ENCODE assay signal across 10 mouse cellular contexts in the genomic region with DNA sequence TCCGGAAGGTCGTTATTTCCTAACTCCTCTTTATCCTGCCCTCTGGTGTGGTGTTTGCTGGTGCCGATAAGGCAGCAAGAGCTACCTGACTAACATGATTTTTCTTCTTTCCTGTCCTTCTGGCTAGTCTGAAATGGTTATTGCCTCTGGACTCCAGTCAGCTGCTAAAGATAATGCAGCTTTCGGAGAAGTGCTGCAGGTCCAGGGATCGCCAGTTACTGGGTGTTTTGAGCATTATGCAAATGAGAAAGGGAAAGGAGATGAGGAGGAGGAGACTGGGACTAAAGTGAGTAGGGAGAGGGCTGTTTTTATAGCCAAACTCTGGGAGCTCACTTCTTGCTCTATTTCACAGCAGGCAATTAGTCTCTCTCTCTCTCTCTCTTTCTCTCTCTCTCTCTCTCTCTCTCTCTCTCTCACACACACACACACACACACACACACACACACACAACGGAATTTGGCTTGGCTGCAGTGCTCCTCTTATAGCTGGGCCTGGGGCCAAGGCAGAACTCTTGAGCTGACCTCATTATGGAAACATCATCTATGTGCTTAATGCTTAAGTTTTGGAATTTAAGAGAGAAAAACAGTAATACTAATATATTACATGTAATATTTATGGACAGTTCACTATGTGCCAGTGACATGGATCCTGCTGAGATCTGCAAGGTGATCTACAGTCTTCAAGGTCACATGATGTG.
DNase-seq lines count a peak whose midpoint lies in the region; ATAC-seq lines count a peak whose summit lies in the region.
"Had no signal": no experiment of that assay in that cellular context is flagged by ENCODE, and none has a peak within 500 bp of the region (broad histone marks: within the 10 kb centered on the region; RNA-seq: fewer than 3 reads in every experiment).

No protein-coding gene starts in this region.

- peaks cover 13% of the 10 kb centered on the region for H3K4me1 ChIP-seq in hindbrain, embryonic 15.5 days (replicated peaks)
- no peaks in the 10 kb centered on the region for H3K4me1 ChIP-seq in hindbrain, embryonic 11.5 days (replicated peaks; ENCODE audit: control insufficient read depth, insufficient read depth, low read length)
- H3K4me1 ChIP-seq in lung, embryonic 16.5 days (replicated peaks; ENCODE audit: control insufficient read depth, insufficient read depth, low read length): peaks cover 20% of the 10 kb centered on the region

- H3K9me3 ChIP-seq in hindbrain, embryonic 15.5 days: no peaks in the 10 kb centered on the region
- no peaks in the 10 kb centered on the region for H3K9me3 ChIP-seq in hindbrain, embryonic 11.5 days (ENCODE audit: control insufficient read depth, low read length)
- no peaks in the 10 kb centered on the region for H3K9me3 ChIP-seq in lung, embryonic 16.5 days (ENCODE audit: control insufficient read depth, low read length)

- 32% methylated on average over 6 of the region's 6 CpGs for WGBS in hindbrain, embryonic 15.5 days
- 47% methylated on average over 6 of the region's 6 CpGs for WGBS in hindbrain, embryonic 11.5 days
- 18% methylated on average over 6 of the region's 6 CpGs for WGBS in lung, embryonic 16.5 days

- H3K4me3 ChIP-seq in hindbrain, embryonic 15.5 days: no peak overlapping the region
- H3K4me3 ChIP-seq in hindbrain, embryonic 11.5 days (ENCODE audit: low read depth, low read length): no peak overlapping the region
- no peak overlapping the region for H3K4me3 ChIP-seq in lung, embryonic 16.5 days (ENCODE audit: low read length)

- no peak for ATAC-seq in hindbrain, embryonic 15.5 days (ENCODE audit: low FRiP score, low read depth)
- no peak for ATAC-seq in hindbrain, embryonic 11.5 days (ENCODE audit: low FRiP score)
- peak; percentile 89 for ATAC-seq in lung, embryonic 16.5 days (ENCODE audit: low read depth)
- ATAC-seq: Patski had no signal

- no peaks in the 10 kb centered on the region for H3K36me3 ChIP-seq in hindbrain, embryonic 15.5 days
- H3K36me3 ChIP-seq in hindbrain, embryonic 11.5 days (ENCODE audit: control insufficient read depth, insufficient read depth, low read length): no peaks in the 10 kb centered on the region
- H3K36me3 ChIP-seq in lung, embryonic 16.5 days (ENCODE audit: control insufficient read depth, insufficient read depth, low read length): no peaks in the 10 kb centered on the region

- H3K27ac ChIP-seq in hindbrain, embryonic 15.5 days (replicated peaks): no peak overlapping the region; the same call in 1 of the 2 replicates
- H3K27ac ChIP-seq in hindbrain, embryonic 11.5 days (ENCODE audit: low read depth, low read length): no peak overlapping the region
- H3K27ac ChIP-seq in lung, embryonic 16.5 days (ENCODE audit: low read length): peak overlapping the region; percentile 82
- H3K27ac ChIP-seq: macrophage had no signal

- DNase-seq in hindbrain, embryonic 11.5 days (ENCODE audit: low spot score): no peak
- DNase-seq in MN1 (ENCODE audit: low spot score) (peak; percentile 75), adipocyte (ENCODE audit: low spot score) (peak; percentile 15)
- no peak for DNase-seq in thymus, postnatal 25 days
- DNase-seq in gastrocnemius, postnatal 14 days: no peak
- DNase-seq: cerebellum, adult 11-12 months had no signal

- intact Hi-C loops in gastrocnemius, postnatal 14 days (cut with DNase I; ENCODE audit: low total_unique reads): no loop called here

- H3K9ac ChIP-seq in hindbrain, embryonic 15.5 days: no peak overlapping the region
- no peak overlapping the region for H3K9ac ChIP-seq in hindbrain, embryonic 11.5 days (ENCODE audit: low read depth, low read length)
- no peak overlapping the region for H3K9ac ChIP-seq in lung, embryonic 16.5 days (ENCODE audit: low read length)

- 0 out of 2 replicates have a peak overlapping the region, but pooled peaks have one; percentile 6 for H3K4me2 ChIP-seq in hindbrain, embryonic 15.5 days
- H3K4me2 ChIP-seq in hindbrain, embryonic 11.5 days (replicated peaks; ENCODE audit: low read depth, low read length): no peak overlapping the region
- H3K4me2 ChIP-seq in lung, embryonic 16.5 days (ENCODE audit: low read depth, low read length): peak overlapping the region; percentile 18

- no peaks in the 10 kb centered on the region for H3K27me3 ChIP-seq in hindbrain, embryonic 15.5 days
- H3K27me3 ChIP-seq in hindbrain, embryonic 11.5 days (ENCODE audit: control insufficient read depth, insufficient read depth, low read length): no peaks in the 10 kb centered on the region
- H3K27me3 ChIP-seq in lung, embryonic 16.5 days (ENCODE audit: control insufficient read depth, insufficient read depth, low read depth, low read length): no peaks in the 10 kb centered on the region
- H3K27me3 ChIP-seq: Patski had no signal

Comparison
In these comparisons a context has a peak if more than half of its experiments do, and no peak if none do; other contexts are left out.
1. DNase-seq: peak in MN1 (single experiment) and adipocyte (single experiment); none in hindbrain, embryonic 11.5 days (single experiment), thymus, postnatal 25 days (single experiment) and gastrocnemius, postnatal 14 days (single experiment).